Comparison of ENCODE assay signal across 7 mouse cellular contexts in the genomic region with DNA sequence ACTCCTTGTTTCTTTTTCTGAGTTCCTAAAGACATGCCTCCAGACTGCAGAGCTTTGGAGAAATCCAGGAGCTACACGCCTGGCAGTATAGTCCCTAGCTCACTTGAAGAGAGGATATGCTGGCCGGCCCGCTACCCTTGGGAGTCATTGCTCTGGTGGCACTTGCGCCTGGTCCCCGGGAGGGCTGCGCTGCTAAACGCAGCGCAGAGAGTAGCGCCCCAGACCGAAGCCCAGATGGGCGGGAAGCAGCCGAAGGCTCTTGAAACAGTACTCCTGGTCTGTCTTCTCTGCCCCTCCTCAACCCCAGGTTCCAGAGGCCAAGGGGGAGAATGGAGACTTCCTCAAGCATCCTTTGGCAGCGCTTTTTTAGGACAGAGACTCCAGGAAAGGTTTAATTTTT. TPM values are rescaled to one million over a fixed set of nuclear protein-coding genes. Genes with fewer than 3 reads are reported as not detected.
DNase-seq lines count a peak whose midpoint lies in the region; ATAC-seq and TF ChIP-seq lines count a peak whose summit lies in the region.

No protein-coding gene starts in this region.

- DNase-seq in lung, embryonic 14.5 days = no peak
- no peak for DNase-seq in lung, postnatal 25 days (ENCODE audit: low spot score)
- DNase-seq in adrenal gland, postnatal 14 days = no peak
- no peak for DNase-seq in natural killer cell, adult 2 months (ENCODE audit: low spot score in 2 of 2)

- H3K4me2 ChIP-seq in lung, embryonic 14.5 days = peak overlapping the region; percentile 64
- H3K4me2 ChIP-seq in forebrain, embryonic 12.5 days = peak overlapping the region; percentile 77
- H3K4me2 ChIP-seq in limb, embryonic 12.5 days = peak overlapping the region; percentile 88

- peak; percentile 44 for ATAC-seq in lung, embryonic 14.5 days (ENCODE audit: insufficient read depth)
- peak; percentile 37 for ATAC-seq in forebrain, embryonic 12.5 days (ENCODE audit: low FRiP score)
- peak; percentile 43; the same call in 1 of the 2 replicates for ATAC-seq in limb, embryonic 12.5 days (ENCODE audit: insufficient number of reproducible peaks, insufficient read depth, low FRiP score, low TSS enrichment, low read depth)

- H3K27ac ChIP-seq in lung, embryonic 14.5 days (ENCODE audit: low read depth) = no peak overlapping the region
- H3K27ac ChIP-seq in forebrain, embryonic 12.5 days = peak overlapping the region; percentile 96
- peak overlapping the region; percentile 78 for H3K27ac ChIP-seq in limb, embryonic 12.5 days
- no peak overlapping the region for H3K27ac ChIP-seq in olfactory bulb, adult 2 months (ENCODE audit: insufficient read depth, low read depth, low read length)

- WGBS in lung, embryonic 14.5 days = under 1% methylated on average over 13 of the region's 13 CpGs
- 0% methylated on average over 13 of the region's 13 CpGs for WGBS in forebrain, embryonic 12.5 days
- WGBS in limb, embryonic 12.5 days = under 1% methylated on average over 13 of the region's 13 CpGs
- WGBS in olfactory bulb, adult 2 months = 2% methylated on average over 13 of the region's 13 CpGs

- H3K9ac ChIP-seq in lung, embryonic 14.5 days = no peak overlapping the region; the same call in 1 of the 2 replicates
- peak overlapping the region; percentile 99 for H3K9ac ChIP-seq in forebrain, embryonic 12.5 days
- H3K9ac ChIP-seq in limb, embryonic 12.5 days (replicated peaks) = peak overlapping the region; percentile 58

- peaks cover 3% of the 10 kb centered on the region; the same call in 1 of the 2 replicates for H3K4me1 ChIP-seq in lung, embryonic 14.5 days (ENCODE audit: insufficient read depth)
- H3K4me1 ChIP-seq in forebrain, embryonic 12.5 days = peaks cover 72% of the 10 kb centered on the region
- H3K4me1 ChIP-seq in limb, embryonic 12.5 days (replicated peaks) = peaks cover 74% of the 10 kb centered on the region
- H3K4me1 ChIP-seq in olfactory bulb, adult 2 months (ENCODE audit: control insufficient read depth, insufficient read depth, low read length) = peaks cover 31% of the 10 kb centered on the region

- no peak for TF ChIP-seq CTCF in lung, embryonic 14.5 days (IDR thresholded peaks at IDR 0.05; ENCODE audit: low read depth)
- no peak for TF ChIP-seq CTCF in olfactory bulb, adult 2 months (IDR thresholded peaks at IDR 0.05; ENCODE audit: insufficient read depth, low read depth, low read length)

- H3K4me3 ChIP-seq in lung, embryonic 14.5 days (ENCODE audit: low read depth, low read length) = peak overlapping the region; percentile 39
- H3K4me3 ChIP-seq in forebrain, embryonic 12.5 days (replicated peaks) = peak overlapping the region; percentile 91
- H3K4me3 ChIP-seq in limb, embryonic 12.5 days (replicated peaks) = peak overlapping the region; percentile 62
- H3K4me3 ChIP-seq in olfactory bulb, adult 2 months (ENCODE audit: insufficient read depth, low read depth, low read length) = peak overlapping the region; percentile 33

- H3K27me3 ChIP-seq in lung, embryonic 14.5 days (ENCODE audit: insufficient read depth, low read length) = peaks cover 100% of the 10 kb centered on the region
- peaks cover 60% of the 10 kb centered on the region for H3K27me3 ChIP-seq in forebrain, embryonic 12.5 days
- H3K27me3 ChIP-seq in limb, embryonic 12.5 days = peaks cover 97% of the 10 kb centered on the region

- no peaks in the 10 kb centered on the region for H3K9me3 ChIP-seq in lung, embryonic 14.5 days (ENCODE audit: low read depth, low read length)
- no peaks in the 10 kb centered on the region for H3K9me3 ChIP-seq in forebrain, embryonic 12.5 days
- no peaks in the 10 kb centered on the region for H3K9me3 ChIP-seq in limb, embryonic 12.5 days

- TF ChIP-seq POLR2A in olfactory bulb, adult 2 months (IDR thresholded peaks at IDR 0.05; ENCODE audit: insufficient read depth, low read depth, low read length) = no peak; the same call in 1 of the 2 replicates

- no peaks in the 10 kb centered on the region for H3K36me3 ChIP-seq in lung, embryonic 14.5 days (ENCODE audit: insufficient read depth)
- peaks cover 20% of the 10 kb centered on the region for H3K36me3 ChIP-seq in forebrain, embryonic 12.5 days (replicated peaks)
- 0 out of 2 replicates have a peak, but pooled peaks cover 4% of the 10 kb centered on the region for H3K36me3 ChIP-seq in limb, embryonic 12.5 days

RNA-seq across cellular contexts. Expression of gene Lhx2, which starts 11.3 kb away (rescaled TPM):
- polyA plus RNA-seq in lung, embryonic 14.5 days (2014; fragmentation: Nextera tagmentation; extraction: Ambion mirVana) = 0.20 and 0.39 TPM in 2 replicates
- polyA plus RNA-seq in forebrain, embryonic 12.5 days (2016; fragmentation: Nextera tagmentation; extraction: Ambion mirVana) = 196 and 224 TPM in 2 replicates
- 36.9 and 42.7 TPM in 2 replicates for polyA plus RNA-seq in limb, embryonic 12.5 days (2016; fragmentation: Nextera tagmentation; extraction: Ambion mirVana)
- polyA plus RNA-seq in olfactory bulb, adult 2 months (2012; ENCODE audit: insufficient read depth, insufficient read length, low replicate concordance, missing spikeins) = not detected in 2 replicates
- total RNA-seq in adrenal gland, postnatal 14 days (2021) = 0.41 and 1.0 TPM in 2 replicates

Comparison
In these comparisons a context has a peak if more than half of its experiments do, and no peak if none do; other contexts are left out.
1. H3K27ac ChIP-seq: peak in forebrain, embryonic 12.5 days (single experiment) and limb, embryonic 12.5 days (single experiment); none in lung, embryonic 14.5 days (single experiment) and olfactory bulb, adult 2 months (single experiment).
2. H3K4me3 ChIP-seq: peak in every context shown above with its lines; median percentile 91 in forebrain, embryonic 12.5 days; 62 in limb, embryonic 12.5 days; 39 in lung, embryonic 14.5 days; 33 in olfactory bulb, adult 2 months.
3. RNA of gene Lhx2, which starts 11.3 kb away (polyA plus RNA-seq): 196 to 224 TPM in forebrain, embryonic 12.5 days and 36.9 to 42.7 TPM in limb, embryonic 12.5 days; 0.20 to 0.39 TPM in lung, embryonic 14.5 days and not detected in olfactory bulb, adult 2 months; every median in the first group is over 10 times any median in the second.
4. Peak in every context shown above with its lines, with median percentiles within 50 percentile points of each other: ATAC-seq and H3K4me2 ChIP-seq.